Mouse (Mus musculus) large intestine, adult 2 months (tissue): ENCODE measurements at regions not wholly inside any gene's neighbourhood (a gene's known extent, or its start where the extent isn't known, plus 50 kb on each side); places are given as distances from the start of the nearest gene placed in this dataset.

Experiments
- DNase-seq: peaks from one replicate; pipeline ENCODE4 v3.0.0-alpha.2; 2012; ENCODE audit warnings: low read depth, low spot score
- WGBS: fragments of 180-500 bp; shearing (Covaris S2); methylation state at CpG from one replicate; pipeline ENCODE4 v1.1.7; 2018; 5-methylcytosine and 5-hydroxymethylcytosine counted together

DNA sequence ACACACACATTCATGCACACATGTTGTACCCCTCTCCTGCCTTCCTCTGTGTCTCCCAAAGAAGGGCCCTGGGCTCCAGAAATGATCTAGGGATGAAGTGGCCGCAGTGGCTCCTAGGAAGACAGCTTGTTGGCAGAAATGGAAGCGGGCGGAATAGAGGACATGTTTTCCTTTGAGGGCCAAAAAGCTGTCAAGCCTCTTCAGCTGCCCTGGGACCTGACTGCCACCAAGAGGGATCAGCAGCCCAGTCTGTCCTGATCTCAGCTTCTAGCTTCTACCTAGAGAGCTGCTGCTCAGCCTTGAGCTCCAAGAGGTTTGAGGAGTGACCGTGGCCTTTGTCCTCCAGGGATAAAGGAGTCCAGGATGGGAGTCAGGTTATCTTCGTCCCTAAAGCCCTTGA lies 93.8 kb upstream of the Zfp703 start:
- DNase-seq, result no peak
- WGBS, result 88% methylated on average over 5 of the region's 5 CpGs

DNA sequence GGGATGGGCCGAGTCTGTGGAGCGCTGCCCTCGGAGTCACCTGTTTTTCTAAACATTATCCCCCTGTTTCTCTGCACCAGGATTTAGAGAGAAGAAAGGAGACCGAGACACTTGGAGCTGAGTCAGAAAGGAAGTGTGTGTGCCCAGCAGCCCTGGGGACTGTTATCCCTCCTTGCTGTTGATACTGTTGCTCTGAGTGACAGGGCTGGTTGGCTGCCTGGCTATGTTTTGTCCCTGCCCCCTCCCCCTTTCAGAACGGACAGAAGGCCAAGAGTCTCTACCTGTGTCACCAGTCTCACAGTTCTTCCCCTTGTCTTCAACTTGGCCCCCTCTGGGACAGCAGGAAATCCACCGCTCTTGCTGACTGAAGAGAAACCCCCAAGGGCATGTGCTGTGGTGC lies 93.4 kb upstream of the Zfp703 start:
- no peak for DNase-seq
- 67% methylated on average over 6 of the region's 6 CpGs for WGBS

DNA sequence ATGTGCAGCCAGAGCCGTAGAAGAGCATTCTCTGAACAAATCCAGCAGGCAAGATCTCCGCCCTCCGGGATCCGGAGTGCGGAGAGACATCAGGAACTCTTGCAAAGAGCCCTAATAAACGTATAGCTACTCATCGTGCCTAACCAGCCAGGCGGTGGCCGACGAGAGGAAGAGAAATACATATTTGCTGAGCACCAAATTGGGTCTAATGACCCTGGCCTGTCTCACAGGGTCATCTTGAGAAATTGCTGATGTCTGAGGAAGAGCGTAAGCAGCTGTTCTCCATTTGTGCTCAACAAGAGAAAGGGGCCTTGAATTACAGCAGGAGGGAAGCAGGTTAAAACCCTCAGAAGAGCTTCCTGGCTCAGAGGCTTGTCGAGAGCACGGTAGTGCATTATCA lies 92.8 kb upstream of the Zfp703 start:
- WGBS, result 67% methylated on average over 13 of the region's 13 CpGs
- no peak for DNase-seq

GRCm38 (mm10) chr8:26885365-26885764 lies 91.8 kb upstream of the Zfp703 start:
- no peak for DNase-seq
- WGBS, result 83% methylated on average over 5 of the region's 5 CpGs

DNA sequence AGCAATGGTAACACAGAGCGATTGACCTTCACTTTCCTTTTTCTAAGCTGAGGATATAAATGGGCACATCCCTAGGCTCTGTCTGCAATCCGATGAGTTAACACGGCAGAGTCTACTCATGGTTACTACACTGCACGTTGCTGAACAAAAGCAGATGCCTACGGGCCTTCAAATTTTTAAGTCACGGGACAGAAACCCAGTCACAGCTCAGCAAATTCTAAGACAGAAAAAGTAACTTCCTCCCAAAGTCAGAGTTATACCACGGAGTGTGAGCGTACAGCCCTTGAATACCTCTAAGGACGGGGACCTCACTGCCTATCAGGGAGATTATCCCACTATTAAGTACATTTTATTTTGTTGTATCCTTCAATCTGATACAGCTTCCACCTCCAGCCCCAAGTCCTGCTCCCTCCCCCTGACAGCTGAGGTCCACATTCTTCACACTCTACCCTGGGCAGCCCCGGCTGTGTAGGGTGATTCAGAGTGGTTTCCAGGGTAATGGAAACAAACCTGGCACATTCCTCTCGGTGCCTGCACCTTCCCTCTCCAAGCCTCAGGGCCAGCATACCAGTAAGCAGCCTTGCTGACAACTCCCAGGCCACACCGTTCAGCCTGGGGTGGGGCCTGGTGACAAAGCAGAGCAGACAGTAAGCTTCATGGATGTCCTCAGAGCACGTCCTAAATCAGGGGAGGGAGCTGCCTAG lies 90.2 kb upstream of the Zfp703 start:
- no peak for DNase-seq
- WGBS, result 65% methylated on average over 13 of the region's 13 CpGs

DNA sequence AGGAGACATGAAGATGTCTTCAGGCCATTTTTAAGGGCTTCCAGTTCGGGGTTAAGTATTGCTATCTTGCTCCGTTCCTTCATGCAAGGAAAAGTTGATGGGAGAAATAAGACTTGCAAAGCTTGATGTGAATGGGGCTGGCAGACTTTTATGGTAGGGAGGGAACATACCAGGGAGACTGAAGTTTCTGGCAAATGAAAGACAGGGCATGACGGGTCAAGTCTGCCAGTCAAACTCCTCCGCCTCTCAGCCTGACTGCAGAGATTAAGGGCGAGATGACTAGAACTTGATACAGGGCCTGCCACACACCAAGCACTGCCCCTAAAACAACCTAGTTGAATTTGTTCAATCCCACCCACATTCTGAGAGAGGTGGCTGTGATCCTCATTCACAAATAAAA lies 89.6 kb upstream of the Zfp703 start:
- WGBS, result 41% methylated on average over 5 of the region's 5 CpGs

GRCm38 (mm10) chr8:26888050-26888449 lies 89.1 kb upstream of the Zfp703 start:
- WGBS, result 34% methylated on average over 3 of the region's 3 CpGs
- DNase-seq, result no peak

More for the DNA sequence above, 89.6 kb upstream of the Zfp703 start:
- no peak for DNase-seq

DNA sequence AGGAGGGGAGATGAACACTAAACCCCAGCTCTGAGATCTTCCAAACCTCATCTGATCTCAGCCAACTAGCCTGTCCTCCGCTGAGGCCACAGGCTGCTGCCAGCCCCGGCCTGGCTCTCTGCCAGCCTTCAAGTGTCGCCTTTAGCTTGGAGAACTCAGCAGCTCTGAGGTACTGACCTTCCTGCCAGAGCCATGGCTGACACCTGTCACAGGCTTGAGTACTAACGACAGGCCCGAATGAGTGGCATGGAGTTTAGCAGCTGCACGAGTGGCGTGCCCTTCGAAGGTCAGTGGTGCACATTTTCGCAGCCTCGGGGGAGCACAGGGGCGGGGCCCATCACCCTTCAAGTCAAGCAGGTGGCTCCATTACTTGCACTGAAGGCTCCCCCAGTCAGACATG lies 85.2 kb upstream of the Zfp703 start:
- DNase-seq, result no peak
- WGBS, result 32% methylated on average over 11 of the region's 11 CpGs

GRCm38 (mm10) chr8:26892380-26892779 lies 84.7 kb upstream of the Zfp703 start:
- WGBS, result 83% methylated on average over 7 of the region's 7 CpGs
- DNase-seq, result no peak

DNA sequence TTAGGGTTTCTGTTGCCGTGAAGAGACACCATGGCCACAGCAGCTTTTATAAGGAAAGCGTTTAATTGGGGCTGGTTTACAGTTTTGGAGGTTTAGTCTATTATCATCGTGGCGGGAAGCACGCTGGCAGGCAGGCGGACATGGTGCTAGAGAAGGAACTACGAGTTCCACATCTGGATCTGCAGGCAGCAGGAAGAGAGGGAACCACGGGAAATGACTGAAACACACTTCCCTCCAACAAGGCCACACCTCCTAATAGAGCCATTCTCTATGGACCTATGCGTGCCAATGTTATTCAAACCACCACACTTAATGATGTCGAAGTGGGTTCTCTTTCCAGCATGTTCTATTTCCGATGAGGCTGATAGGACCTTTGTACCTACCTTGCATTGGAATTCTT lies 81.3 kb upstream of the Zfp703 start:
- 83% methylated on average over 11 of the region's 11 CpGs for WGBS
- DNase-seq, result no peak

DNA sequence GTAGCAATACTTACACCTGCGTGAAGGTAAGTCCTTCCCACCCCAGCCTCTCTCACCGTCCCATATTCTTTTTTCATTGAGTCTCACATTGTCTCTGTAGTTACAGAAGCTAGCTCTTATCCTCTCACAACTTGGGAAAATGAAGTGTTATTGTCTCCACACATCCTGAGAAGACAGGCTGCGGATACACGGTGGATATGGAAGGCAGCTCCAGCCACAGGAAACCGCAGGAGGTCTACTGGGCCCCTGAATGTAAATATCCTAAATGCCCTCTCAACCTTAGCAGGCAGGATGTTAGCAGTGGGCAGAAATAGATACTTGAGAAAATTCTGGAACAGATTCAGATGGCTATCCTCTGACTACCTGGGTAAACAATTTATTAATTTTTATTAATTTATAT lies 73.8 kb upstream of the Zfp703 start:
- DNase-seq, result no peak
- 79% methylated on average over 5 of the region's 5 CpGs for WGBS

- DNase-seq, result no peak
- 93% methylated on average over 4 of the region's 4 CpGs for WGBS
Measured at GRCm38 (mm10) chr8:26906257-26906656, 70.9 kb upstream of the Zfp703 start.

- 47% methylated on average over 8 of the region's 8 CpGs for WGBS
Measured at GRCm38 (mm10) chr8:26907347-26908170, 69.6 kb upstream of the Zfp703 start.

DNA sequence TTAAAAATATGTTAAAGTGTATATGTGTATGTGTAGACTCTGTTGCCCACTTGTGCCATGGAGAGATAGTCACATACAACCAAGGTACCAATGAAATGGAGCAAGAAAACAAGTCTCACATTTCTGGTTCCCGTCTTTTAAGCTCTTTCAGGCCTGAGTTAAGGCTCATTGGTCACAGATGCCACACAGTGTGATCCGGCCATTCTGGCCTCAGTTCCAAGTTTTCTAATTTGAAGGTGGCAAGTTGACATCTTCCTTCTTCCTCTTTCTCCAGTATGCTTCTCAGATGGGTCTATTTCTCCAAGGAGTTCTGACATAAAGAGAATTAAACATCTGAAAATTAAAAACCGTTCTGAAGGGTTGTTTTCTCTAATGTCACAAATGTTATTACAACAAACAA lies 66.9 kb upstream of the Zfp703 start:
- DNase-seq, result no peak
- 93% methylated on average over 3 of the region's 3 CpGs for WGBS

More at GRCm38 (mm10) chr8:26907347-26908170, 69.6 kb upstream of the Zfp703 start:
- no peak for DNase-seq

- 16% methylated on average over 18 of the region's 18 CpGs for WGBS
- no peak for DNase-seq
Measured at GRCm38 (mm10) chr8:26913562-26914529, 63.3 kb upstream of the Zfp703 start.

GRCm38 (mm10) chr8:26915731-26916130 lies 61.4 kb upstream of the Zfp703 start:
- DNase-seq, result no peak
- WGBS, result 95% methylated on average over 8 of the region's 8 CpGs

DNA sequence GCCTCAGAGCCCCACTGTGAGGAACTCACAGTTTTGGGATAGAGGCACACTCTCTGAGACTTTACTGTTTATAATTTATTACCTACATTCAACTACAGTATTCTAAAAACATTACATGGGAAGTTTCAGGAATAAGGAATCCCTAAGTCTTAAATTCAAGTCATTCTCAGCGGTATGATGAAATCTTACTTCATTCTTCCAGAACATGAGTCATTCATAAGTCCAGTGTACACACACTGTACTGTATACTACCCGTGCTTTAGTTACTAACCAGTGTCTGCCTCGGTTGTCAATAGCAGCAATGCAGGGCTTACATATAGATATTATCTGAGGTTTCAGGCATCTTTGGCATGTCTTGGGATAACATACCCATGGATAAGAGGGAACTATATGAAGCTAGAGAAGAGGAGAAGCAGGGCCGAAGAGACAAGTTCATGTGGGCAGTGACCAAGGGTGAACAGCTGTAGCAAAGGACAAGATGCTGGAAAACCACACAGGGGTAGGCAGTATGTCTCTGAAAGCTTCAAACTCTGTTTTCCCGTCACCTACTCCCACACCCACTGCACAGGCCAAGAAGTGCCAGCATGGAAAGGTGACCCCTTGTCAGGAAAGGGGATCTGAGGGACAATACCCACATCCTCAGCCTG lies 55.5 kb upstream of the Zfp703 start:
- no peak for DNase-seq
- 77% methylated on average over 5 of the region's 5 CpGs for WGBS

DNA sequence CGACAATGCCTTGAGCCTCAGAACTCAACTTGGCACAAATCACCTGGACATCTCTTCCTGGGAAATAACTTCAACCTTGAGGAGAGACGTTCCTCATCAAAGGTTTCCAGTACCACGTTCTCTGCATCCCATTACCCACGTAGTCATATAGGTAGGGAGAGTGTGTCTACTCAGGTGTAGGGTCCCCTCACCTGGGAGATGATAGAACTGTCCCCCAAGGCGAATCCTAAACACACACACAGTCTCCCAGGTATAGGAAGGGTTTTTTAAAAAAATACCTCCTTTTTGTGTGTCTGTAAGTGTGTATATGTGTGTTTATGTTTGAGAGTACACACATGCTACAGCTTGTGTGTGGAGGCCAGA lies 55.0 kb upstream of the Zfp703 start:
- WGBS, result 88% methylated on average over 5 of the region's 5 CpGs
- no peak for DNase-seq

GRCm38 (mm10) chr8:26923166-26923565 lies 54.0 kb upstream of the Zfp703 start:
- DNase-seq, result no peak
- 88% methylated on average over 8 of the region's 8 CpGs for WGBS
